Mouse (Mus musculus) hindbrain, embryonic 12.5 days (tissue): ENCODE measurements around the gene Mettl5. TPM values are rescaled to one million over a fixed set of nuclear protein-coding genes. Genes with fewer than 3 reads are reported as not detected.

ENCODE experiments used
- ATAC-seq: fragments of 200-750 bp; cut with Nextera tagmentation; 2 replicates; pipeline ENCODE4 v1.8.0; 2017; ENCODE audit warnings: moderate TSS enrichment; ENCODE audit not compliant: low FRiP score
- H3K27ac ChIP-seq: fragments of 300-500 bp; sonication (generic); 2 replicates; pipeline ENCODE4 v1.5.1; 2016; ENCODE audit warnings: mild to moderate bottlenecking
- H3K27me3 ChIP-seq: fragments of 300-500 bp; sonication (generic); 2 replicates; pipeline ENCODE4 v1.6.1; 2016; ENCODE audit warnings: mild to moderate bottlenecking
- H3K36me3 ChIP-seq: fragments of 300-500 bp; sonication (generic); 2 replicates; pipeline ENCODE4 v1.6.1; 2016; ENCODE audit warnings: mild to moderate bottlenecking
- H3K4me1 ChIP-seq: fragments of 300-500 bp; sonication (generic); 2 replicates; pipeline ENCODE4 v1.6.1; 2016
- H3K4me2 ChIP-seq: fragments of 300-500 bp; sonication (generic); replicated peaks from 2 replicates; pipeline ENCODE4 v1.6.1; 2016; ENCODE audit warnings: mild to moderate bottlenecking
- H3K4me3 ChIP-seq: fragments of 300-500 bp; sonication (generic); 2 replicates; pipeline ENCODE4 v1.5.1; 2016; ENCODE audit warnings: mild to moderate bottlenecking
- H3K9ac ChIP-seq: fragments of 300-500 bp; sonication (generic); 2 replicates; pipeline ENCODE4 v1.6.1; 2016; ENCODE audit warnings: mild to moderate bottlenecking, moderate library complexity
- H3K9me3 ChIP-seq: fragments of 300-500 bp; sonication (generic); replicated peaks from 2 replicates; pipeline ENCODE4 v1.6.1; 2016; ENCODE audit warnings: mild to moderate bottlenecking
- WGBS: fragments of 180-500 bp; shearing (Covaris S2); methylation state at CpG from one replicate; pipeline ENCODE4 v1.1.7; 2016; 5-methylcytosine and 5-hydroxymethylcytosine counted together
- polyA plus RNA-seq: library from polyadenylated mRNA; unstranded; fragments of >200 nt; fragmentation: Nextera tagmentation; extraction: Ambion mirVana; gene quantifications from 2 replicates; pipeline ENCODE4 v1.2.1, GENCODE M21; 2016

Gene Mettl5
- polyA plus RNA-seq, 1 experiment from 2014 or later: 34.6 TPM

DNA sequence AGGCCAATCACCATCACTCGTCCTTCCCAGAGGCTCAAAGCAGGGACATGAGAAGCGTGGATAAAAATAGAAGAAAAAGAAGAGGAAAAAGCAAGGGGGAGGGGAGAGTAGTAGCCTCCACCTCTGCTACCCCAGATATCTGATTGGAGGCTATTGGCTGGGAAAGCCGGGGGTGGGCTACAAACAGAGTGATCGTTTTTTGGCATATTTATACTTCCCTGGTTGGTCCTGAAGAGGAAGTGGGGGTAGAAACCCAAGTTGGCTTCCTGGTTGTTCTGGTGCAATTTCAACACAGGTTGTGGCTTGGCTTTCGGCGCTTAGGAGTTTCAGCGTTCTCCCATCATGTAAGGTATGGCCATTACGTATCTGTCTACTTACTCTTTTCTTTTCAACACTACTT, 63.7 kb downstream of the Mettl5 start, which contains the start of gene Klhl23:
Klhl23 (plus strand) TSS at position 234 of the 400 bp plus-strand sequence.
- H3K27me3 ChIP-seq: no peaks in the 10 kb centered on the region
- ATAC-seq: no peak
- WGBS: 28% methylated on average over 8 of the region's 8 CpGs
- peak within 1 kb of the TSS; percentile 94 for H3K27ac ChIP-seq
- H3K4me1 ChIP-seq: peaks cover 27% of the 10 kb centered on the region
- H3K4me3 ChIP-seq: peak within 1 kb of the TSS; percentile 94
- peak within 1 kb of the TSS; percentile 81 for H3K4me2 ChIP-seq
- peaks cover 6% of the 10 kb centered on the region; the same call in 1 of the 2 replicates for H3K36me3 ChIP-seq
- no peaks in the 10 kb centered on the region for H3K9me3 ChIP-seq
- peak within 1 kb of the TSS; percentile 97 for H3K9ac ChIP-seq

Other genes starting within 250 kb of the Mettl5 start
- gene Bbs5, start 238.4 kb downstream of the Mettl5 start, polyA plus RNA-seq: 19.6 and 26.3 TPM in 2 replicates
- gene Klhl41, start 215.5 kb downstream of the Mettl5 start, polyA plus RNA-seq: 1.5 and 4.2 TPM in 2 replicates
- gene Fastkd1, start 172.1 kb downstream of the Mettl5 start, polyA plus RNA-seq: 15.6 and 16.1 TPM in 2 replicates
- gene Ppig, start 163.1 kb downstream of the Mettl5 start, polyA plus RNA-seq: 140 and 174 TPM in 2 replicates
- 4.1 and 5.1 TPM in 2 replicates for gene Ccdc173, start 96.0 kb downstream of the Mettl5 start, polyA plus RNA-seq
- gene Phospho2, start 96.0 kb downstream of the Mettl5 start, polyA plus RNA-seq: 37.0 and 37.9 TPM in 2 replicates
- gene Klhl23, start 63.7 kb downstream of the Mettl5 start, polyA plus RNA-seq: 45.1 and 46.4 TPM in 2 replicates
- gene Ssb, start 24.1 kb downstream of the Mettl5 start, polyA plus RNA-seq: 361 and 378 TPM in 2 replicates
- gene Ubr3, start 11.6 kb upstream of the Mettl5 start, polyA plus RNA-seq: 21.4 and 22.4 TPM in 2 replicates
- gene Myo3b, start 153.5 kb upstream of the Mettl5 start, polyA plus RNA-seq: 0.05 and 0.12 TPM in 2 replicates